Mouse (Mus musculus): Measurements from ENCODE around the gene Myo1e. TPM values are rescaled to one million over a fixed set of nuclear protein-coding genes. Genes with fewer than 3 reads are reported as not detected.
A peak's percentile ranks its signal among the peaks of the same experiment; 100 is the strongest.

The Myo1e gene
- polyA plus RNA-seq, 1 experiment = 13.9 TPM

DNA sequence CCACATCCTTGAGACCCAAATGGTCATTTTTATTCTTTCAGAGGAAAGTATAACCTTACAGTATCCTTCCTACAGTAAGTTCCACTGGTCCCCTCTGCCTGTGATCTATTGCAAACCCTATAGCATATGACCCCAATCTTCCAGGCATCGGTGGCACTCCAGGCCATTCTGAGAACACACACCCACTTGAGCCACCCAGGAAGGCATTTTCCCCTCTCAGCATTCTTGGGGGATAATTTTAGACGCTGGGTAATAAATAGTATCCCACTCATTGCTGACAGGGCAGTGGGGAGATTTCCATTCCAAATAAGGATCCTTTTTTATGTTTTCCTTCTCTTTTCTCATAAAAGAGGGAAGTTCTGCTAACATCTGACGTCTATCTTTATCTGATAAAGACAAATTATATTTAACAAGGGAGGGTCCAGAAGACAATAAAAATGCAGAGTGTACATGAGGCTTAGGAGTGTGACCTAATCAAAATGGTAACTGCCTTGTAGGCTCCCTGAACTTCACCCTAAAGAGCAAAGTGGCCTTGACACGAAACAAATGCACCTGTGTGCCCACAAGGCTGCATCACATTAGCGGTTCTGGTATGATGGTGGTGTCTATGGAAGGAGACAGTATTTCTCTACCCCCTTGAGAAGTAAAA is 121.2 kb downstream of the Myo1e start:
- WGBS = 26% methylated on average over 5 of the region's 5 CpGs
- DNase-seq (ENCODE audit: low read depth, low spot score) = peak; percentile 42

GRCm38 (mm10) chr9:70331727-70332335 is 124.7 kb downstream of the Myo1e start:
- DNase-seq (ENCODE audit: low read depth, low spot score) = peak; percentile 64
- 19% methylated on average over 11 of the region's 11 CpGs for WGBS

DNA sequence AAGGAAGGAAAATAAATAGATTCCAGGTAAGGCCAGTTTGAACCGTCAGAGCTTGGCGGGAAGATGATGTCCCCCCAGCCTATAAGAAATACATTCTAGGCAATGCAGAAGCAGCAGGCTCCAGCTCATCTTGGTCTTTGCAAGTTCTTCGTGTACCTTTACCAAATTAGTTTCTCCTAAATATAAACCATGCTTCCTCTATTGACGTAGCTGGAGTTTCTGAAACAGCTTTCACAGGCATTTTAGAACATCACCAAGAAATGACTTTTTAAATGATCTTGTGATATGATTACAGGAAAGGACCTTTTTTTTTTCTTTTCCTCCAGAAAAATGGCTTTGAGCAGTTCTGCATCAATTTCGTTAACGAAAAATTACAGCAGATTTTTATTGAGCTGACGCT is 131.2 kb downstream of the Myo1e start:
- DNase-seq (ENCODE audit: low read depth, low spot score) = no peak
- 92% methylated on average over 7 of the region's 7 CpGs for WGBS

- no peak for DNase-seq (ENCODE audit: low read depth, low spot score)
Observed at GRCm38 (mm10) chr9:70338894-70339293, 131.7 kb downstream of the Myo1e start.

GRCm38 (mm10) chr9:70349274-70349673 is 142.1 kb downstream of the Myo1e start:
- DNase-seq (ENCODE audit: low read depth, low spot score) = no peak
- WGBS = 92% methylated on average over 2 of the region's 2 CpGs

- 74% methylated on average over 8 of the region's 8 CpGs for WGBS
- no peak for DNase-seq (ENCODE audit: low read depth, low spot score)
Observed at GRCm38 (mm10) chr9:70351570-70352277, 144.6 kb downstream of the Myo1e start.

DNA sequence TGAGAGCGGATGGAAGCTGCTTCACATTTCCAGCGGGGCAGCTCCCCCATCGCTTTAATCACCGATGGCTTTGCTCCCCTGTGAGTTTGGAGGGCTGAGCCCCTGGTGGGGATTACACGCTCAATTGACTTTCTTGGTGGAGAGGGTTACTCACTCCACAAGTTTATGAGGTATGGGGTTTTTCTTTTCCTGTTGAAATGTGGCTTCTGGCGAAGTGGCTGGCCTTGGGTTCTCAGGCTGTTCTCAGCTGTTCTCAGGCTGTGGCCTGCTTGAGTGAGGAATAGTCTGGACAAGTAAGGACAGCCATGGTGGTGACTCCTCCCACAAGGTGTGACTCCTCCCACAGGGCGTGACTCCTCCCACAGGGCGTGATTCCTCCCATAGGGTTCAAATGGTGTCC is 149.1 kb downstream of the Myo1e start:
- no peak for DNase-seq (ENCODE audit: low read depth, low spot score)

GRCm38 (mm10) chr9:70359402-70360131 is 152.4 kb downstream of the Myo1e start:
- WGBS = 94% methylated on average over 2 of the region's 2 CpGs
- no peak for DNase-seq (ENCODE audit: low read depth, low spot score)

More for the DNA sequence above, 149.1 kb downstream of the Myo1e start:
- WGBS = 72% methylated on average over 8 of the region's 8 CpGs

- WGBS = 94% methylated on average over 8 of the region's 8 CpGs
- no peak for DNase-seq (ENCODE audit: low read depth, low spot score)
Observed at GRCm38 (mm10) chr9:70364741-70365140, 157.6 kb downstream of the Myo1e start.

GRCm38 (mm10) chr9:70365915-70366314 is 158.8 kb downstream of the Myo1e start:
- DNase-seq (ENCODE audit: low read depth, low spot score) = no peak
- WGBS = 90% methylated on average over 2 of the region's 2 CpGs

- WGBS = 85% methylated on average over 6 of the region's 6 CpGs
- no peak for DNase-seq (ENCODE audit: low read depth, low spot score)
Observed at GRCm38 (mm10) chr9:70366898-70367297, 159.7 kb downstream of the Myo1e start.

DNA sequence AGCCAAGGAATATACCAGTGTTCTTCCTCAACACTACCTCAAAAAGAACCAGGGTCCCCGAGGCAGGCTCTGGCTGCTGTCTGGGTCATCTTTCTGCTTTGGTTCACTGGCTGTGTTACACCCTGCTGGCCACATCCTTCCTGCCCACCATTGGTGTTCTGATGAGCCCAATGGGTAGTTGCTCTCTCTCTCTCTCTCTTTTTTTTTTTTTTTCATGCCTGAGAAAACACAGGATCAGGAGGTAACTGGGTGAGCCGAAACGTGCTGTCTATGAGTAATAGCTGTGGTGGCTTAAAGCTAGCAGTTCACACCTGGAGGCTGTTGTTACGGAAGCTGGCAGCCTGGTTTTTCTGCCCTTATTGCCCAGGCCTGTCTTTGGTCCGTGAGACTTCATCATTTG is 164.5 kb downstream of the Myo1e start:
- 73% methylated on average over 5 of the region's 5 CpGs for WGBS
- DNase-seq (ENCODE audit: low read depth, low spot score) = no peak

DNA sequence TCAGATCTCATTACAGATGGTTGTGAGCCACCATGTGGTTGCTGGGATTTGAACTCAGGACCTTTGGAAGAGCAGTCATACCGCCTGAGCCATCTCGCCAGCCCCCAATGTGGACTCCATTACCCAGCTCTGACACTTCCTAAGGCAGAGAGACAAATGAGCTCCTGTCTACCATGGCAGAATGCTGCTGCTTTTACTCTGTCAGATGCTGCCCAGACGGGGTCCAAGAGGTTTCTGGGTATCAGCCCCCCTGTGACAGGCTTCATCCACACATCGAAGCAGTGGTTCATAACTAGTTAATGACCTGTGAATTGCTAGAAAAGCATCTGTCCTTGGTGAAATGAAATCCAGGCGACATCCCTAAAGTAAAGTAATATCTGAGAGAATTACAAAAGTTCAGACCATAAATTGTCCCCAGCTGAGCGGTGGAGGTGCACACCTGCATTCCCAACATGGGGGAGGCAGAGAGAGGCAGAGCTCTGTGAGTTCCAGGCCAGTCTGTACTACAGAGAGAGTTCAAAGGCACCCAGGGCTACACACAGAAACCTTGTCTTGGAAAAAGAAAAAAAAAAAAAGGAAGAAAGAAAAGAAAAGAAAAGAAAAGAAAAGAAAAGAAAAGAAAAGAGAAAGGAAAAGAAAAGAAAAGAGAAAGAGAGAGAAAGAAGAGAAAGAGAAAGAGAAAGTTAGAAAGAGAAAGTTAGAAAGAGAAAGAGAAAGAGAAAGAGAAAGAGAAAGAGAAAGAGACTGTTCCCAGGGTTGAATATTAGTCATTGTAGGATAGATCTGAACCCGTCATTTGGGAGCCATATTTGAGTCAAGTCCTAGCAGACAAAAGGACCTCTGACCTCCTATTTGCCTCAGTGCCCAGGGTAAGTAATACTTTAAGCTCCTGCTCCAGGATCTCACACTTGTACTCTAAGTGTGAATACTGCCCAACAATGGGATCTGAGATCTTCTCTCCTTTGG is 172.6 kb downstream of the Myo1e start:
- 93% methylated on average over 7 of the region's 7 CpGs for WGBS

GRCm38 (mm10) chr9:70382091-70382490 is 174.9 kb downstream of the Myo1e start:
- 82% methylated on average over 12 of the region's 12 CpGs for WGBS

More for the DNA sequence above, 172.6 kb downstream of the Myo1e start:
- DNase-seq (ENCODE audit: low read depth, low spot score) = no peak

GRCm38 (mm10) chr9:70383750-70384149 is 176.6 kb downstream of the Myo1e start:
- WGBS = 89% methylated on average over 10 of the region's 10 CpGs
- no peak for DNase-seq (ENCODE audit: low read depth, low spot score)

More at GRCm38 (mm10) chr9:70382091-70382490, 174.9 kb downstream of the Myo1e start:
- no peak for DNase-seq (ENCODE audit: low read depth, low spot score)

DNA sequence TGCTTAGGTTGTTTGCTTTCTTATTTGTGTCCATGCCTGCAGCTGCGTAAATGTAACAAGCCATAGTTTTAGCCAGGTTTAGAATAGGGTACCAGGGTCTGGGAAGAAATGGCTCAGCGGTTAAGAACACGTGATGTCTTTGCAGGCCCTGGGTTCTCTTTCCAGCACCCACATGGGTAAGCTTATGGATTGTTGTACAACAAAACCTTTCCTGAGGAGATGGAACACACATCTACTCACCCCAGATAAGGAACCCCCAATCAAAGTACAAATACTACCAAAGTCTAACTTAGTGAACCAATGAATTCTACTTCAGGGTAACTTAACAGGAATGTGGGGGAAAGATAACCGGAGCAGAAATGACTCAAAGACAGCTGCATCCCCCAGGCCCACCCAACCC is 177.3 kb downstream of the Myo1e start:
- WGBS = 93% methylated on average over 4 of the region's 4 CpGs
- no peak for DNase-seq (ENCODE audit: low read depth, low spot score)

- WGBS = 85% methylated on average over 18 of the region's 18 CpGs
Observed at GRCm38 (mm10) chr9:70384958-70385728, 178.0 kb downstream of the Myo1e start.

GRCm38 (mm10) chr9:70387410-70388119 is 180.4 kb downstream of the Myo1e start:
- 75% methylated on average over 4 of the region's 4 CpGs for WGBS
- no peak for DNase-seq (ENCODE audit: low read depth, low spot score)

More at GRCm38 (mm10) chr9:70384958-70385728, 178.0 kb downstream of the Myo1e start:
- DNase-seq (ENCODE audit: low read depth, low spot score) = no peak
